Mouse (Mus musculus) kidney, embryonic 16.5 days (tissue): Measurements from ENCODE around the gene Cyb5r1. TPM values are rescaled to one million over a fixed set of nuclear protein-coding genes. Genes with fewer than 3 reads are reported as not detected.

Source experiments
- ATAC-seq: fragments of 200-750 bp; cut with Nextera tagmentation; 2 replicates; pipeline ENCODE4 v1.8.0; 2017; ENCODE audit warnings: moderate TSS enrichment; ENCODE audit not compliant: low FRiP score, low TSS enrichment
- H3K27ac ChIP-seq: fragments of 300-500 bp; sonication (generic); 2 replicates; pipeline ENCODE4 v1.5.1; 2014; ENCODE audit warnings: low read length
- H3K27me3 ChIP-seq: fragments of 300-500 bp; sonication (generic); 2 replicates; pipeline ENCODE4 v1.6.1; 2014; ENCODE audit warnings: low read length, control low read depth, mixed read lengths; ENCODE audit not compliant: insufficient read depth
- H3K36me3 ChIP-seq: fragments of 300-500 bp; sonication (generic); 2 replicates; pipeline ENCODE4 v1.6.1; 2014; ENCODE audit warnings: low read length, control low read depth, mixed read lengths; ENCODE audit not compliant: insufficient read depth
- H3K4me1 ChIP-seq: fragments of 300-500 bp; sonication (generic); 2 replicates; pipeline ENCODE4 v1.6.1; 2014; ENCODE audit warnings: low read length, control low read depth, mixed read lengths; ENCODE audit not compliant: insufficient read depth
- H3K4me2 ChIP-seq: fragments of 300-500 bp; sonication (generic); replicated peaks from 2 replicates; pipeline ENCODE4 v1.6.1; 2014; ENCODE audit warnings: low read depth, low read length
- H3K4me3 ChIP-seq: fragments of 300-500 bp; sonication (generic); 2 replicates; pipeline ENCODE4 v1.5.1; 2014; ENCODE audit warnings: mild to moderate bottlenecking, low read length
- H3K9ac ChIP-seq: fragments of 300-500 bp; sonication (generic); replicated peaks from 2 replicates; pipeline ENCODE4 v1.6.1; 2014; ENCODE audit warnings: low read length
- H3K9me3 ChIP-seq: fragments of 300-500 bp; sonication (generic); 2 replicates; pipeline ENCODE4 v1.6.1; 2016; ENCODE audit warnings: low read length, control low read depth
- WGBS: fragments of 180-500 bp; shearing (Covaris S2); extraction: QIAGEN DNeasy Blood & Tissue Kit; methylation state at CpG from one replicate; pipeline ENCODE4 v1.1.7; 2014; 5-methylcytosine and 5-hydroxymethylcytosine counted together
- polyA plus RNA-seq: library from polyadenylated mRNA; unstranded; fragments of >200 nt; fragmentation: Nextera tagmentation; extraction: Ambion mirVana; gene quantifications from 2 replicates; pipeline ENCODE4 v1.2.1, GENCODE M21; 2015

The Cyb5r1 gene
- polyA plus RNA-seq, 1 experiment from 2014 or later, result 42.7 TPM

GRCm38 (mm10) chr1:134381051-134381450 lies 24.3 kb upstream of the Cyb5r1 start:
- H3K4me2 ChIP-seq, result peak overlapping the region; percentile 60
- no peaks in the 10 kb centered on the region for H3K9me3 ChIP-seq
- H3K4me1 ChIP-seq, result peaks cover 10% of the 10 kb centered on the region; the same call in 1 of the 2 replicates
- H3K9ac ChIP-seq, result no peak overlapping the region
- H3K27ac ChIP-seq, result no peak overlapping the region
- no peak for ATAC-seq
- no peaks in the 10 kb centered on the region for H3K36me3 ChIP-seq
- 51% methylated on average over 2 of the region's 2 CpGs for WGBS
- H3K4me3 ChIP-seq, result no peak overlapping the region
- H3K27me3 ChIP-seq, result no peaks in the 10 kb centered on the region

DNA sequence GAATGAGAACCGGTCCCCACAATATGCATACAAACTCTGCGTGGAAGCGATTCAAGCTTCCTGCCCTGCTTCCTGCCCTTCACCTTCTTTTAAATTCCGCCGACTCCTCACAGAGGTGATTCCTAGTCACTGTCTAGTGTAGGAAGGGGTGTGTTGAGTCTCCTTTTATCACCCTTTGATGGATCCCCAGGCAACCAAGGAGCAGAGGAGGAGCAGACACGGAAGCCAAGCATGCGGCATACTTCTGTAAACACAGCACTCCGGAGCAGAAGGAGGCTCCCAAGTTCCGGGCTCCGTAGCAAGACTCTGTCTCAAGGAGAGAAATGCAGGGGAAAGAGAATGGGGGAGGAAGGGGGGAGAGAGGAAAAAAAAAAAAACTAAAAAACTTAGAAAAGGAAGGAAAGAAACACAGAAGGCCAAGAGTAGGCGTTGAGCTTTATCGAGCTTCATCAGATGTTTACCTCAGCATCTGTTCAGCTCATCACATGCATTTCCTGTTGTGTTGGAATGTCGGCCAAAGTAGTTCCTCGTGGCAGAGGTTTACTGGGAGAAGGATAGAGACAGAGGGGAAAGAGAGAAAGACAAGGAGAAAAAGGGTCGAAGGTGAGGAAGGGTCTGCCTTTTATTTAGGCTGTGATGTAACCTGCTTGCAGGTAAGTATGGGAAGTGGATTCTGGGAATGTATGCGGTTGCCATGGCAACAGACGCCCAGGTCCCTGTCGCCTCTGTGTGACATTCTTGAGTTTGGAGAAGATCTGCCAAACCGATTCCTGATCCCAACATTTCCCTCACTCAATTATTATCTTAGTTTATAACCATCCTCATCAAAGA lies 23.3 kb upstream of the Cyb5r1 start:
- Histone ChIP-seq H3K4me2 (peak overlapping the region; percentile 60), H3K36me3 (no peaks in the 10 kb centered on the region), H3K27ac (no peak overlapping the region), H3K4me3 (peak overlapping the region; percentile 40), H3K4me1 (peaks cover 10% of the 10 kb centered on the region; the same call in 1 of the 2 replicates), H3K9me3 (no peaks in the 10 kb centered on the region), H3K27me3 (no peaks in the 10 kb centered on the region), H3K9ac (peak overlapping the region; percentile 48)
- ATAC-seq, result no peak
- WGBS, result 4% methylated on average over 19 of the region's 19 CpGs

GRCm38 (mm10) chr1:134384581-134384980 lies 20.8 kb upstream of the Cyb5r1 start:
- Histone ChIP-seq H3K9me3 (no peaks in the 10 kb centered on the region), H3K36me3 (no peaks in the 10 kb centered on the region)

GRCm38 (mm10) chr1:134385176-134385575 lies 20.2 kb upstream of the Cyb5r1 start:
- no peaks in the 10 kb centered on the region for H3K9me3 ChIP-seq
- H3K4me3 ChIP-seq, result no peak overlapping the region
- peaks cover 10% of the 10 kb centered on the region; the same call in 1 of the 2 replicates for H3K4me1 ChIP-seq
- H3K4me2 ChIP-seq, result no peak overlapping the region
- H3K9ac ChIP-seq, result no peak overlapping the region
- H3K27ac ChIP-seq, result no peak overlapping the region
- no peaks in the 10 kb centered on the region for H3K27me3 ChIP-seq
- H3K36me3 ChIP-seq, result no peaks in the 10 kb centered on the region
- no peak for ATAC-seq

More at GRCm38 (mm10) chr1:134384581-134384980, 20.8 kb upstream of the Cyb5r1 start:
- H3K4me1 ChIP-seq, result peaks cover 10% of the 10 kb centered on the region; the same call in 1 of the 2 replicates
- no peak for ATAC-seq
- H3K27ac ChIP-seq, result no peak overlapping the region
- no peak overlapping the region for H3K4me3 ChIP-seq
- H3K9ac ChIP-seq, result no peak overlapping the region
- no peak overlapping the region for H3K4me2 ChIP-seq
- 71% methylated on average over 4 of the region's 4 CpGs for WGBS
- no peaks in the 10 kb centered on the region for H3K27me3 ChIP-seq

- H3K9me3 ChIP-seq, result no peaks in the 10 kb centered on the region
- no peaks in the 10 kb centered on the region for H3K27me3 ChIP-seq
- no peak within 1 kb of the TSS for H3K27ac ChIP-seq
- WGBS, result 100% methylated on average over 1 of the region's 1 CpGs
- no peak within 1 kb of the TSS for H3K4me2 ChIP-seq
- H3K36me3 ChIP-seq, result no peaks in the 10 kb centered on the region
- no peak within 1 kb of the TSS for H3K9ac ChIP-seq
- H3K4me1 ChIP-seq, result peaks cover 10% of the 10 kb centered on the region; the same call in 1 of the 2 replicates
- no peak within 1 kb of the TSS for H3K4me3 ChIP-seq
- no peak for ATAC-seq
Measured at GRCm38 (mm10) chr1:134385666-134386065, 19.7 kb upstream of the Cyb5r1 start, which contains the start of gene 4933406M09Rik. TSS of gene 4933406M09Rik (plus strand) at chr1:134385940.

DNA sequence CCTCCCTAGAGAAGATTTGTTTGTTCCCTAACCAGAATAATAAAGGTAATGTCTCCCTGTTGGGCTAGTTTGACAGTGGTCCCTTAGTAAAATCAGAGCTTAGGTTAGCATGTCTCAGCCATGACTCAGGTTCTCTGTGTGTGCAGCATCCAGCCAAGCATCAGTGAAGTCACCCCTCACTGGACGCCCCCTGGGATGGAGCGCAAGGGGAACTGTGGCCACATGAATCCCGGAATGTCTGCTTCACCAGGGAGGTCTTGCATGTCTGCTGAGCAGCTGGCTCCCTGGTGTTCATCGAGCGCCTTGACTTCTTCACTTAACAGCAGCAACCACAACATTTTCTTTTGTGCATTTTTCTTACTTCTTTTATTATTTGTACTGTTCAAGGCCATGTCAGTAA lies 11.5 kb upstream of the Cyb5r1 start:
- ATAC-seq, result no peak
- 48% methylated on average over 5 of the region's 5 CpGs for WGBS
- H3K9me3 ChIP-seq, result no peaks in the 10 kb centered on the region
- H3K27me3 ChIP-seq, result no peaks in the 10 kb centered on the region; the same call in 1 of the 2 replicates
- H3K4me3 ChIP-seq, result no peak overlapping the region
- no peaks in the 10 kb centered on the region for H3K36me3 ChIP-seq
- H3K9ac ChIP-seq, result no peak overlapping the region
- H3K27ac ChIP-seq, result no peak overlapping the region
- H3K4me1 ChIP-seq, result no peaks in the 10 kb centered on the region
- H3K4me2 ChIP-seq, result no peak overlapping the region

- 80% methylated on average over 12 of the region's 12 CpGs for WGBS
- Histone ChIP-seq H3K27ac (no peak overlapping the region), H3K36me3 (no peaks in the 10 kb centered on the region), H3K27me3 (no peaks in the 10 kb centered on the region; the same call in 1 of the 2 replicates), H3K9ac (no peak overlapping the region), H3K4me1 (no peaks in the 10 kb centered on the region), H3K4me3 (no peak overlapping the region), H3K4me2 (no peak overlapping the region), H3K9me3 (peaks cover 7% of the 10 kb centered on the region; the same call in 1 of the 2 replicates)
- no peak for ATAC-seq
Measured at GRCm38 (mm10) chr1:134398210-134398609, 7.1 kb upstream of the Cyb5r1 start.

GRCm38 (mm10) chr1:134399735-134400134 lies 5.6 kb upstream of the Cyb5r1 start:
- H3K27ac ChIP-seq, result no peak overlapping the region
- no peak for ATAC-seq
- no peak overlapping the region for H3K4me2 ChIP-seq
- no peaks in the 10 kb centered on the region for H3K4me1 ChIP-seq
- H3K36me3 ChIP-seq, result no peaks in the 10 kb centered on the region
- H3K4me3 ChIP-seq, result no peak overlapping the region
- H3K9ac ChIP-seq, result no peak overlapping the region
- no peaks in the 10 kb centered on the region; the same call in 1 of the 2 replicates for H3K27me3 ChIP-seq
- peaks cover 7% of the 10 kb centered on the region; the same call in 1 of the 2 replicates for H3K9me3 ChIP-seq
- WGBS, result 64% methylated on average over 5 of the region's 5 CpGs

DNA sequence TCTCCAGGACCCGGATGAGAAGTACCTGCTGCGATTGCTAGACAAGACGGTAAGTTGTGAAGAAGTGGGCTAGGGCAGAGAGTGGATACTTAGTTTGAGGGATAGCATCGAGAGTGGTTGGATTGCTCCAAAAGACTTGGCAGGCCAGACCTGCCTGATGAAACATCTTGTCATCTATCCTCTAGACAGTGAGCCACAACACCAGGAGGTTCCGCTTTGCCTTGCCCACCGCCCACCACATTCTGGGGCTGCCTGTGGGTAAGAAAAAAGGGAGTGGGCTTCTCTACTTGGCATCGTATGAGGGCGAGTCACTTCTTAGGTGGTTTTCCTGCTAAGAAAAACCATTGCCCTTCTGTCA lies 1.0 kb downstream of the Cyb5r1 start:
- peak overlapping the region; percentile 86 for H3K4me3 ChIP-seq
- peaks cover 25% of the 10 kb centered on the region for H3K36me3 ChIP-seq
- no peaks in the 10 kb centered on the region for H3K9me3 ChIP-seq
- H3K27ac ChIP-seq, result peak overlapping the region; percentile 89
- H3K9ac ChIP-seq, result peak overlapping the region; percentile 79
- WGBS, result 24% methylated on average over 8 of the region's 8 CpGs
- no peak for ATAC-seq
- H3K27me3 ChIP-seq, result no peaks in the 10 kb centered on the region
- peaks cover 26% of the 10 kb centered on the region for H3K4me1 ChIP-seq
- H3K4me2 ChIP-seq, result peak overlapping the region; percentile 90

GRCm38 (mm10) chr1:134408080-134408479 lies 2.7 kb downstream of the Cyb5r1 start:
- H3K9me3 ChIP-seq, result no peaks in the 10 kb centered on the region
- H3K4me1 ChIP-seq, result peaks cover 26% of the 10 kb centered on the region
- peak overlapping the region; percentile 10 for H3K4me2 ChIP-seq
- no peaks in the 10 kb centered on the region for H3K27me3 ChIP-seq
- H3K27ac ChIP-seq, result peak overlapping the region; percentile 83
- H3K36me3 ChIP-seq, result peaks cover 30% of the 10 kb centered on the region
- ATAC-seq, result peak; percentile 62; the same call in 1 of the 2 replicates
- no peak overlapping the region for H3K4me3 ChIP-seq
- WGBS, result 39% methylated on average over 8 of the region's 8 CpGs
- H3K9ac ChIP-seq, result peak overlapping the region; percentile 45
